Mouse (Mus musculus): ENCODE results near the gene St5. TPM values are rescaled to one million over a fixed set of nuclear protein-coding genes. Genes with fewer than 3 reads are reported as not detected.

Gene St5
- polyA plus RNA-seq, 1 experiment: 42.2 TPM

DNA sequence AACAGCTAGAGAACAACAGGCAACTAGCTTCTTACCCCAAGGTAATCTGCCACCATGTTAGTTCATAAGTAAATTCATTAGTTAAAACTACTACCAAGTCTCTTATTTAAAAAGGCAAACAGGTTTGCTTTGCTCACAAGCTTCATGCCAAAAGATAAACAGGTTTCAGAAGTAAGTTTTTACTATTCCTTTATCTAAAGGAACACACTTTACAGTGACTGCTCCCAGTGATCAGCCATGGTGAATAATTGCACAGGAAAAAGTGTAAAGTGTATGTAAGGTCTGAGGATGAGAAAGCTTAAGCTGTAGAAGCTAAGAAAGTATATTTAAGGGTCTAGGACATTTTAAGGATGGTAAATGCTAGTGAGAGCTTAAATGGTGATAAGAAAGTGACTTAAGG is 109.4 kb downstream of the St5 start:
- Histone ChIP-seq H3K27ac (ENCODE audit: insufficient read depth, low read length) (no peak overlapping the region), H3K9ac (ENCODE audit: low read depth, poor library complexity, severe bottlenecking) (no peak overlapping the region), H3K4me3 (ENCODE audit: low read depth, low read length) (no peak overlapping the region), H3K9me3 (replicated peaks; ENCODE audit: control insufficient read depth, insufficient read depth, low read length, poor library complexity, severe bottlenecking) (no peaks in the 10 kb centered on the region), H3K36me3 (ENCODE audit: control insufficient read depth, insufficient read depth, low read length, poor library complexity, severe bottlenecking) (no peaks in the 10 kb centered on the region), H3K27me3 (ENCODE audit: control insufficient read depth, insufficient read depth, low read length, poor library complexity, severe bottlenecking) (no peaks in the 10 kb centered on the region), H3K4me1 (ENCODE audit: control insufficient read depth, insufficient read depth, low read length) (no peaks in the 10 kb centered on the region)
- no peak for TF ChIP-seq CTCF (IDR thresholded peaks at IDR 0.05; ENCODE audit: low read depth, low read length)
- no peak for TF ChIP-seq EP300 (IDR thresholded peaks at IDR 0.05; ENCODE audit: insufficient read depth, low read depth, low read length)
- no peak for TF ChIP-seq POLR2A (IDR thresholded peaks at IDR 0.05; ENCODE audit: insufficient read depth, low read length)

DNA sequence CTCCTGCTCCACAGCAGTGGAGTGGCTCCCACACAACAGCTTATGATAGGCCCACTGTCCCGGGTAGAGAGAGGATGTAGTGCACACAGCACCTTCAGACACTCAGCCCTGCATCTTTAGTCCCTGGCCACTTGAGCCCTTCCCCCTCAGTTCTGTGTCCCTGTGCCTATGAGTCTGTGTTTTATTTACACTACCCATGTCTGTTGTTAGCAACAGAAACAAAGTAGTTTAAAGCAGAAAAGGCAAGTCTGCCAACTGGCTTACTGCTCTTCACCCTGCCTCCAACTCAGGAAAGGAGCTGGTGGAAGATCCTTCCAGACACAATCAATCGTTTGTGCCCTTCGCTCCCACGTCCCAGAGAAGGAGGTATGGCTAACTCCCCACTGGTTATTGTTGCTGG is 111.2 kb downstream of the St5 start:
- TF ChIP-seq EP300 (IDR thresholded peaks at IDR 0.05; ENCODE audit: insufficient read depth, low read depth, low read length) (no peak), CTCF (IDR thresholded peaks at IDR 0.05; ENCODE audit: low read depth, low read length) (no peak), POLR2A (IDR thresholded peaks at IDR 0.05; ENCODE audit: insufficient read depth, low read length) (no peak)
- Histone ChIP-seq H3K9me3 (replicated peaks; ENCODE audit: control insufficient read depth, insufficient read depth, low read length, poor library complexity, severe bottlenecking) (no peaks in the 10 kb centered on the region), H3K4me1 (ENCODE audit: control insufficient read depth, insufficient read depth, low read length) (no peaks in the 10 kb centered on the region), H3K4me3 (ENCODE audit: low read depth, low read length) (no peak overlapping the region), H3K36me3 (ENCODE audit: control insufficient read depth, insufficient read depth, low read length, poor library complexity, severe bottlenecking) (no peaks in the 10 kb centered on the region), H3K27ac (ENCODE audit: insufficient read depth, low read length) (no peak overlapping the region), H3K9ac (ENCODE audit: low read depth, poor library complexity, severe bottlenecking) (no peak overlapping the region), H3K27me3 (ENCODE audit: control insufficient read depth, insufficient read depth, low read length, poor library complexity, severe bottlenecking) (no peaks in the 10 kb centered on the region)

DNA sequence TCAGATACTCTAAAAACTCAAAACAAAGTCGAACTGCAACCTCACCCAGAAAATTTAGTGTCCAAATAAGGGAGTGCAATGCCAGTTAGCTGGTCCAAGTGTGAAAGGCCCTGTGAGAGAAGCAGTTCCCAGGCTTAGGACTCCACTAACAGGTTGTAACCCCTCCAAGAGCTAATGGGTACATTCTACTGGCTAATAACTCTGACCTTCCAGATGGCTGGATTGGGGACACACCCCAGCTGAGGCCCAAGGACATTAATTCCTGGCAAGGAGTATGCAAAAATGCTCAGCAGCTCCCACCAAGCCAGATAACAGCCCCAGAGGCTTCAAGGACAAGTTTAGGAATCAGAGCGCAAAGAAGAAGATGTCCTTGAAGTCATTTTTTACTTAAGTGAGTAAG is 112.8 kb downstream of the St5 start:
- TF ChIP-seq EP300 (IDR thresholded peaks at IDR 0.05; ENCODE audit: insufficient read depth, low read depth, low read length): no peak
- no peak for TF ChIP-seq POLR2A (IDR thresholded peaks at IDR 0.05; ENCODE audit: insufficient read depth, low read length)
- no peak for TF ChIP-seq CTCF (IDR thresholded peaks at IDR 0.05; ENCODE audit: low read depth, low read length)
- Histone ChIP-seq H3K36me3 (ENCODE audit: control insufficient read depth, insufficient read depth, low read length, poor library complexity, severe bottlenecking) (no peaks in the 10 kb centered on the region), H3K27ac (ENCODE audit: insufficient read depth, low read length) (no peak overlapping the region), H3K27me3 (ENCODE audit: control insufficient read depth, insufficient read depth, low read length, poor library complexity, severe bottlenecking) (no peaks in the 10 kb centered on the region), H3K9ac (ENCODE audit: low read depth, poor library complexity, severe bottlenecking) (no peak overlapping the region), H3K4me3 (ENCODE audit: low read depth, low read length) (no peak overlapping the region), H3K4me1 (ENCODE audit: control insufficient read depth, insufficient read depth, low read length) (no peaks in the 10 kb centered on the region), H3K9me3 (replicated peaks; ENCODE audit: control insufficient read depth, insufficient read depth, low read length, poor library complexity, severe bottlenecking) (no peaks in the 10 kb centered on the region)

DNA sequence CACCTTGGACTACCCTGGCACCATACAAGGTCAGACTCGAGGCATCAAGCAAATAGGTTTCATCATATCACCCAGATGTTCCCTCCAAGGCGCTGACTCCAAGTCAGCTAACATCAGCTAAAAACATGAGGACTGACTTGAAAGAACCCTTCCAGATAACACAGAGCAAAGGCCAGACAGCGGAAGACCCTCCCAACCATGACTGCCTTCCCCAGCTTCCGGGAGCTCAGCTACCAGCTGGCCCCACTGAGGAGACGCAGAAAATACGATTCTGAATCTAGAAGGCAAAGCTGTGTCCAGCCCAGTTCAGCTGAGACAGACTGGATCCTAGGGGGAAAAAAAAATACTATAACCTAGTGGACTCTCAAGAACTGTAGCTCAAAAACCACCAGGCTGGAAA is 114.4 kb downstream of the St5 start:
- Histone ChIP-seq H3K9ac (ENCODE audit: low read depth, poor library complexity, severe bottlenecking) (no peak overlapping the region), H3K27ac (ENCODE audit: insufficient read depth, low read length) (no peak overlapping the region), H3K36me3 (ENCODE audit: control insufficient read depth, insufficient read depth, low read length, poor library complexity, severe bottlenecking) (no peaks in the 10 kb centered on the region), H3K9me3 (replicated peaks; ENCODE audit: control insufficient read depth, insufficient read depth, low read length, poor library complexity, severe bottlenecking) (no peaks in the 10 kb centered on the region), H3K4me1 (ENCODE audit: control insufficient read depth, insufficient read depth, low read length) (no peaks in the 10 kb centered on the region), H3K4me3 (ENCODE audit: low read depth, low read length) (no peak overlapping the region), H3K27me3 (ENCODE audit: control insufficient read depth, insufficient read depth, low read length, poor library complexity, severe bottlenecking) (no peaks in the 10 kb centered on the region)
- TF ChIP-seq EP300 (IDR thresholded peaks at IDR 0.05; ENCODE audit: insufficient read depth, low read depth, low read length) (no peak), CTCF (IDR thresholded peaks at IDR 0.05; ENCODE audit: low read depth, low read length) (no peak), POLR2A (IDR thresholded peaks at IDR 0.05; ENCODE audit: insufficient read depth, low read length) (no peak)

DNA sequence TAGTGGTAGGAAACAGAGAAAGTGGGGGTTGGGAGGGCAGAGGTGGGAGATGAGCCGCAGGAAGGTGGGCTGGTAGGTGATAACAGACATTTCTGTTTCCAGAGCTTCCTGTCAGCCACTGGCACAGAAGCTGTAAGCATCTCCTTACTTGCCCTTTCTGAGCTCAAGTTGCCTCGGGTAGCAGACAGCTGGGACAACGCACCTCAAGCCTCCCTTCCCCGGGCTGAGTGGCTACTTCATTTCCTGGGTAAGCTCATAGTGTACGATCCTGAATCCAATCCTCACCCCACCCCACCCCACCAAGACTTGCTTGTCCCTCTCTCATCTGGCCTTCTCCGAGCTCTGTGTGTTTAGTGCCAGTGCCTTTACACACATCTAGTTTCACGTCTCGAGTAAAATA is 115.3 kb downstream of the St5 start:
- Histone ChIP-seq H3K4me1 (ENCODE audit: control insufficient read depth, insufficient read depth, low read length) (no peaks in the 10 kb centered on the region), H3K27me3 (ENCODE audit: control insufficient read depth, insufficient read depth, low read length, poor library complexity, severe bottlenecking) (no peaks in the 10 kb centered on the region), H3K36me3 (ENCODE audit: control insufficient read depth, insufficient read depth, low read length, poor library complexity, severe bottlenecking) (no peaks in the 10 kb centered on the region), H3K27ac (ENCODE audit: insufficient read depth, low read length) (no peak overlapping the region), H3K9ac (ENCODE audit: low read depth, poor library complexity, severe bottlenecking) (no peak overlapping the region), H3K9me3 (replicated peaks; ENCODE audit: control insufficient read depth, insufficient read depth, low read length, poor library complexity, severe bottlenecking) (no peaks in the 10 kb centered on the region), H3K4me3 (ENCODE audit: low read depth, low read length) (no peak overlapping the region)
- TF ChIP-seq POLR2A (IDR thresholded peaks at IDR 0.05; ENCODE audit: insufficient read depth, low read length) (no peak), CTCF (IDR thresholded peaks at IDR 0.05; ENCODE audit: low read depth, low read length) (no peak), EP300 (IDR thresholded peaks at IDR 0.05; ENCODE audit: insufficient read depth, low read depth, low read length) (no peak)

DNA sequence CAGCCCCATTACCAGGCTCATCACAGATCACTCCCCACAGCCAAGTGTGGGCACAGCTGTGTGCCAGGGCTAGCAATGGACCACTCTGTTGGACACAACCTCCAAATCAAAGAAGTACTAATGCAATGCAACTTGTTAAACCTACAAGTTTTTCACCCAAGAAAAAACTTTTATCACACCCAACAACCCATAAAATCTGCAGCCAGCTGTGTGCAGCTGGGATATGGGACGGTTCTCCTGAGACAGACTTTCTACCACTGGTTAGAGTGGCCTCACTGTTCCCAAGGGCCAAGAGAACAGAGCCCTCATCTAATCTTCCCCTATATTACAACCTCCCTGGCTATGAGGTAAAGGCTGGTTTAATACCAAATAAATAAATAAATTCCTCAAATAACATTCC is 118.9 kb downstream of the St5 start:
- Histone ChIP-seq H3K4me3 (ENCODE audit: low read depth, low read length) (no peak overlapping the region), H3K27ac (ENCODE audit: insufficient read depth, low read length) (no peak overlapping the region), H3K9ac (ENCODE audit: low read depth, poor library complexity, severe bottlenecking) (no peak overlapping the region), H3K9me3 (replicated peaks; ENCODE audit: control insufficient read depth, insufficient read depth, low read length, poor library complexity, severe bottlenecking) (no peaks in the 10 kb centered on the region), H3K36me3 (ENCODE audit: control insufficient read depth, insufficient read depth, low read length, poor library complexity, severe bottlenecking) (no peaks in the 10 kb centered on the region), H3K4me1 (ENCODE audit: control insufficient read depth, insufficient read depth, low read length) (no peaks in the 10 kb centered on the region), H3K27me3 (ENCODE audit: control insufficient read depth, insufficient read depth, low read length, poor library complexity, severe bottlenecking) (no peaks in the 10 kb centered on the region)
- TF ChIP-seq EP300 (IDR thresholded peaks at IDR 0.05; ENCODE audit: insufficient read depth, low read depth, low read length) (no peak), POLR2A (IDR thresholded peaks at IDR 0.05; ENCODE audit: insufficient read depth, low read length) (no peak), CTCF (IDR thresholded peaks at IDR 0.05; ENCODE audit: low read depth, low read length) (no peak)

Measured in ES-Bruce4 (cell line).